Comparison of ENCODE assay signal across 9 mouse cellular contexts in the genomic region with DNA sequence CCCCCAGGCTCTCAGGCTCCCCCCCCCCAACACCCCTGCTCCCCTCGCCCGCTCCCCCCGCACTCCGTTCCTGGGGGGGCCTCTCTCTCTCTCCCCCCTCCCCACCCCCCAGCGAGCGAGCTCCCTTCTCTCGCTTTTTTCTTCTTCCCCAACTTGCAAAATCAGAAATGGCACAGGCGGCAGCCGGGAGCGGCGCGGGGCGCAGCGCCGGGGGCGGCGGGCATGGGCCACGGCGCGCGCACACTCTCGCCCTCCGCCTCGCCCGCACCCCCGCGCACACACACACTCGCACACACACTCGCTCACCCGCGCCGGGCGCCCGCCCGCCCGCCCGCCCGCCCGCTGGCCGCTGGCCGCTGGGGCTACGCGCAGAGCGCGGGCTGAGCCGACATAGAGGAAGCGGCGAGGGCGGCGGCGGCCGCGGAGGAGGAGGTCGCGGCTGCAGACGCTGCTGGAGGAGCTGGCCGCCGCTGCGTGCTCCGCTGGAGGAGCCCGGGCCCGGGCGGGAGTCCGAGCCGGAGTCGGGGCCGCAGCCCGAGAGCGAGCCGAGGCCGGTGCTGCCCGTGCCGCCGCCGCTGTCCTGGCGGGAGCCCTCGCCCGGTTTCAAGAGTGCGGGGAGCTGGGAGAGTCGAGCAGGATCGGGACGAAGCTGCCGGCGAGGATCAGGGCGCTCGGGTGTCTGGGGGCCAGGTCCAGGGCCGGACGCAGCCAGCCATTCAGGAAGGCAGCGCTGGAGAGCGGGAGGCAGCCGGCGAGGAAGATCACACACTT. TPM values are rescaled to one million over a fixed set of nuclear protein-coding genes. Genes with fewer than 3 reads are reported as not detected.
DNase-seq lines count a peak whose midpoint lies in the region; ATAC-seq and TF ChIP-seq lines count a peak whose summit lies in the region.
"Had no signal": no experiment of that assay in that cellular context is flagged by ENCODE, and none has a peak within 500 bp of the region (broad histone marks: within the 10 kb centered on the region; RNA-seq: fewer than 3 reads in every experiment).

No protein-coding gene starts in this region.

- under 1% methylated on average over 71 of the region's 92 CpGs for WGBS in heart, postnatal 0 days
- WGBS in limb, embryonic 10.5 days = under 1% methylated on average over 91 of the region's 92 CpGs
- WGBS in midbrain, embryonic 14.5 days = under 1% methylated on average over 86 of the region's 92 CpGs

- peak; percentile 35 for DNase-seq in layer of hippocampus, adult 11-12 months (ENCODE audit: low spot score)
- DNase-seq in layer of hippocampus, adult 9-10 months (ENCODE audit: low spot score) = no peak
- no peak for DNase-seq in Patski (ENCODE audit: low read depth, low spot score)
- DNase-seq in embryo, embryonic 9.5 days (ENCODE audit: extremely low spot score) = peak; percentile 75
- no peak for DNase-seq in heart, postnatal 0 days (ENCODE audit: low spot score)
- peak; percentile 81 for DNase-seq in limb, embryonic 10.5 days (ENCODE audit: low spot score)
- peak; percentile 83 for DNase-seq in midbrain, embryonic 14.5 days
- DNase-seq in spleen, adult 18-20 months = no peak

- in situ Hi-C loops in Patski (cut with MboI; ENCODE audit: low pct_unique_long_range_greater_than_20kb) = loop anchor here (25.0 kb wide), 1 partner anchor 312 kb away; no protein-coding TSS in a partner anchor

- peaks cover 18% of the 10 kb centered on the region; the same call in 1 of the 2 replicates for H3K4me1 ChIP-seq in heart, postnatal 0 days (ENCODE audit: control insufficient read depth, insufficient read depth)
- peaks cover 53% of the 10 kb centered on the region for H3K4me1 ChIP-seq in limb, embryonic 10.5 days
- no peaks in the 10 kb centered on the region for H3K4me1 ChIP-seq in midbrain, embryonic 14.5 days (ENCODE audit: control insufficient read depth, insufficient read depth, low read length)

- ATAC-seq in Patski = peak; percentile 30
- ATAC-seq in heart, postnatal 0 days (ENCODE audit: insufficient read depth, low read depth) = peak; percentile 31
- peak; percentile 27 for ATAC-seq in midbrain, embryonic 14.5 days (ENCODE audit: low FRiP score, low TSS enrichment)

- H3K27me3 ChIP-seq in Patski = no peaks in the 10 kb centered on the region
- peaks cover 63% of the 10 kb centered on the region for H3K27me3 ChIP-seq in heart, postnatal 0 days (ENCODE audit: control insufficient read depth, insufficient read depth, low read length)
- peaks cover 47% of the 10 kb centered on the region for H3K27me3 ChIP-seq in limb, embryonic 10.5 days (ENCODE audit: low read depth, poor library complexity, severe bottlenecking)
- no peaks in the 10 kb centered on the region for H3K27me3 ChIP-seq in midbrain, embryonic 14.5 days (ENCODE audit: control insufficient read depth, insufficient read depth, low read length)

- POLR2A ChIA-PET in Patski (lab: Charles Lee) = no interaction called here

- no peak for TF ChIP-seq CTCF in Patski (IDR thresholded peaks at IDR 0.05)
- no peak for TF ChIP-seq CTCF in heart, postnatal 0 days (IDR thresholded peaks at IDR 0.05; ENCODE audit: low read depth)

- peak overlapping the region; percentile 73 for H3K4me3 ChIP-seq in heart, postnatal 0 days (ENCODE audit: low read depth, low read length)
- H3K4me3 ChIP-seq in limb, embryonic 10.5 days = peak overlapping the region; percentile 88
- H3K4me3 ChIP-seq in midbrain, embryonic 14.5 days (replicated peaks; ENCODE audit: low read depth, low read length) = peak overlapping the region; percentile 87

- no peak for TF ChIP-seq EP300 in heart, postnatal 0 days (IDR thresholded peaks at IDR 0.05; ENCODE audit: low read depth)

- peak overlapping the region; percentile 99 for H3K4me2 ChIP-seq in heart, postnatal 0 days (ENCODE audit: low read depth, low read length)
- peak overlapping the region; percentile 82 for H3K4me2 ChIP-seq in midbrain, embryonic 14.5 days (ENCODE audit: low read length)

- H3K9me3 ChIP-seq in heart, postnatal 0 days (replicated peaks; ENCODE audit: control insufficient read depth, low read length) = no peaks in the 10 kb centered on the region
- no peaks in the 10 kb centered on the region for H3K9me3 ChIP-seq in limb, embryonic 10.5 days (replicated peaks)
- no peaks in the 10 kb centered on the region for H3K9me3 ChIP-seq in midbrain, embryonic 14.5 days (ENCODE audit: control insufficient read depth, low read length)

- H3K27ac ChIP-seq in heart, postnatal 0 days (ENCODE audit: low read depth) = peak overlapping the region; percentile 85
- peak overlapping the region; percentile 98 for H3K27ac ChIP-seq in limb, embryonic 10.5 days
- peak overlapping the region; percentile 100 for H3K27ac ChIP-seq in midbrain, embryonic 14.5 days (replicated peaks; ENCODE audit: low read depth, low read length)
- H3K27ac ChIP-seq: macrophage had no signal

- CTCF ChIA-PET in Patski (lab: Charles Lee) = interaction anchor here (2.2 kb wide), 1 partner anchor 217 kb away, joined by 10 read pairs; no protein-coding TSS in a partner anchor

- peak overlapping the region; percentile 62 for H3K9ac ChIP-seq in heart, postnatal 0 days (replicated peaks; ENCODE audit: low read depth, low read length)
- peak overlapping the region; percentile 100 for H3K9ac ChIP-seq in midbrain, embryonic 14.5 days (replicated peaks; ENCODE audit: low read length)

- no peaks in the 10 kb centered on the region for H3K36me3 ChIP-seq in heart, postnatal 0 days (replicated peaks; ENCODE audit: control insufficient read depth, insufficient read depth, low read length)
- peaks cover 9% of the 10 kb centered on the region for H3K36me3 ChIP-seq in limb, embryonic 10.5 days
- peaks cover 10% of the 10 kb centered on the region for H3K36me3 ChIP-seq in midbrain, embryonic 14.5 days (ENCODE audit: control insufficient read depth, insufficient read depth, low read length)

RNA-seq across cellular contexts. Expression of a gene that starts 0.5 kb away (rescaled TPM):
- polyA plus RNA-seq in Patski (2021) = 8.1 TPM
- 11.4 and 11.6 TPM in 2 replicates for total RNA-seq in heart, postnatal 0 days (2014; rRNA removed; ENCODE audit: low replicate concordance)
- 2.0 and 2.3 TPM in 2 replicates for polyA plus RNA-seq in heart, postnatal 0 days (2015; fragmentation: Nextera tagmentation; extraction: Ambion mirVana)
- polyA plus RNA-seq in limb, embryonic 10.5 days (2016; fragmentation: Nextera tagmentation; extraction: Ambion mirVana) = 18.2 and 19.6 TPM in 2 replicates
- 67.5 and 72.4 TPM in 2 replicates for polyA plus RNA-seq in midbrain, embryonic 14.5 days (2014; fragmentation: Nextera tagmentation; extraction: Ambion mirVana)
- polyA plus RNA-seq: macrophage had no signal

Comparison
In these comparisons a context has a peak if more than half of its experiments do, and no peak if none do; other contexts are left out.
1. DNase-seq: peak in layer of hippocampus, adult 11-12 months (single experiment), embryo, embryonic 9.5 days (single experiment), limb, embryonic 10.5 days (single experiment) and midbrain, embryonic 14.5 days (single experiment); none in layer of hippocampus, adult 9-10 months (single experiment), Patski (single experiment), heart, postnatal 0 days (single experiment) and spleen, adult 18-20 months (0 of 2).
2. Peak in every context shown above with its lines, with median percentiles within 50 percentile points of each other: ATAC-seq, H3K27ac ChIP-seq and H3K4me3 ChIP-seq.